Mouse (Mus musculus): ENCODE measurements at regions not wholly inside any gene's neighbourhood (a gene's known extent, or its start where the extent isn't known, plus 50 kb on each side); places are given as distances from the start of the nearest gene placed in this dataset.
A peak's percentile ranks its signal among the peaks of the same experiment; 100 is the strongest.

DNA sequence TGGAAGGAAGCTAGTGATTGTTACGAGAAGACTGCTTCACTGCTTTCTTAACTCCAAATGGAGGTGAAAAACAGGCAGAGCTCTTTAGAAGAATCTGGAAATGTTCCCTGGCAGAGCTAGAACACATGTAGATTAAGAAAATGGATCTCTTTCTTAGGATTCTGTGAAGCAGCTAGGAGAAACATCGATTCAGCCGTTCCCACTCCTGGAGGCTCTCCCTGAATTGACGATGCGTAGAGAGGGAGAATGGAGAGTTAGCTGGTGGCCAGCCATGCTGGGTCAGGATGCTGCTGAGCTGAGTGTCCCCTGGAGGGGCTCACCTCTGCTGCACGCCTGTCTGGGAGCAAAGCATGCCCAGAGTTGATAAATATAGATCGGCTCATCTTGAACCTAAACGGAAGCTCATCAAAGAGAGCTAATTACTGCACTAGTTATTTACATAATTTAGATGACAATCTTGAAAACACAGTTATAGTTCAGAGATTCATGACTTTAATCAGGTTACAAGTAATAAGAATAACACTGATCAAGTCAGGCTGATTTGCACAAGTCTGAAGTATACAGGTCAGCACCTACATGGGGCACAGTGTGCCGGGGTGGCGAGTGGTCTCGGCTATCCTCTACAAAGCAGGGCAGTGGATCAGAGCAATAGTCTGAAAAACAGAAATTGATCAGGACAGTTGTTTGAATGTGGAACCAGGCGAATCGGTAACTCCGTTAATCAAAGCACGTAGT, 273.0 kb downstream of the Rngtt start:
- intact Hi-C loops (cut with DNase I), result no loop called here
- TF ChIP-seq CTCF (IDR thresholded peaks at IDR 0.05), result no peak
- DNase-seq (ENCODE audit: extremely low spot score in 1 of 2, low spot score in 2 of 2), result no peak

DNA sequence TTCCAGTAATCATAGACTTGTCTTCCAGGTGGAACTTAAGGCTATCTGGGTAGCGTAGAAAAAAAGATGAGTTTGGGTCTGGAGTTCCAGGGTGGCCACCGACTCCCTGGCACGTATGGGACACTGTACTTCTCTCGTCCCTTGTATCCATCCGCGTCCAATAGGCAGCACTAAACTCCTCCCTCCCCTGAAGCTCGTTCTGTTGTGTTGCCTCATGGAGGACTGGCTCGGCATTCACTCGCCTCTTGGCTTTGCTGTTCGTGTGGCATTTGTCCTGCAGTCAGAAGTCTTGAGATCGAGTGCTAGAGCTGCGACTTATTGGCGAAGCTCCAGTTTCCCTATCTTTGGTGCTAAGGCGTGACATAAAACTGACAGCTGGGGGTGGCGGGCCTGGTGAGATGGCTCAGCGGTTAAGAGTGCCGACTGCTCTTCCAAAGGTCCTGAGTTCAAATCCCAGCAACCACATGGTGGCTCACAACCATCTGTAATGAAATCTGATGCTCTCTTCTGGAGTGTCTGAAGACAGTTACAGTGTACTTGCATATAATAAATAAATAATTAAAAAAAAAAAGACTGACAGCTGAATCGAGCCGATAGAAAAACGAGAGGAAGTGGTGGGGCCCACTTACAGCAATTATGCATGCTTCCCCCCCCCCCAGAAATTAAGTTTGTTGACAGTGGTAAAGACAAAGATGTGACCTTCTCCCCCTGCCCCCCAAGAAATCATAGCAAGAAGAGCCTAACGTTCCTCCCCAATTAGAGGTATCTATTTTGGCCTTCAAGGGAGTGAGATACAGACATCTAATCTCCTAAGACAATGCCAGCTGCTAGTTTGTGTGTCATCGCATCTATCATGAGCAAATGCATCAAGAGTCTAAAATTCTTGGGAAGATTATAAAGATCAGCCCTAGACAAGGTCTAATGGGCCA, 274.1 kb downstream of the Rngtt start:
- intact Hi-C loops (cut with DNase I), result no loop called here
- Histone ChIP-seq H3K27ac (no peak overlapping the region), H3K4me3 (no peak overlapping the region)
- no peak for TF ChIP-seq CTCF (IDR thresholded peaks at IDR 0.05)
- no peak for DNase-seq (ENCODE audit: extremely low spot score in 1 of 2, low spot score in 2 of 2)

More for the DNA sequence above, 273.0 kb downstream of the Rngtt start:
- Histone ChIP-seq H3K4me3 (no peak overlapping the region), H3K27ac (no peak overlapping the region)

DNA sequence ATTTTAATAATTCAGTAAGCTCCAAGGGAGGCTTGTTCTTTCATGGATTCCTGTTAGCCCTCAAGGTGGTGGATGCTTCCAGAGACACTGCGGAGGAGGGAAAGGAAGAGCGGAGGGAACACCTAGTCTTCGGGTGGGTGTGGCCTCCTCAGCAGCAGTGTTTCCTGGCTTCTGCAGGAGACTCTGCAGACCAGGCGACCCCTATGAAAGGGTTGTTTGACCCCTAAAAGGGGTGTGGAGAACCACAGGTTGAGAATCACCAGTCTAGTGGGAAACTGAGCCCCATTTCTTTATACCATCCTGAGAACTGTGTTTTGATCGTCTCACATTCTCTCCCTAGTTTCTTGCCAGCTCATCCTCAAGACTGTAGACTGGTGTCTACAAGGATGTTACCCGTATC, 275.7 kb downstream of the Rngtt start:
- Histone ChIP-seq H3K27ac (no peak overlapping the region), H3K4me3 (no peak overlapping the region)
- intact Hi-C loops (cut with DNase I), result loop anchor here (5.0 kb wide), 3 partner anchors 64 to 336 kb away; partner anchors contain the start of gene Cnr1
- no peak for DNase-seq (ENCODE audit: extremely low spot score in 1 of 2, low spot score in 2 of 2)
- TF ChIP-seq CTCF (IDR thresholded peaks at IDR 0.05), result no peak

- DNase-seq (ENCODE audit: extremely low spot score in 1 of 2, low spot score in 2 of 2), result no peak
- Histone ChIP-seq H3K4me3 (no peak overlapping the region), H3K27ac (peak overlapping the region; percentile 47)
- TF ChIP-seq CTCF (IDR thresholded peaks at IDR 0.05), result no peak
- intact Hi-C loops (cut with DNase I), result loop anchor here (5.0 kb wide), 3 partner anchors 64 to 336 kb away; partner anchors contain the start of gene Cnr1
Observed at GRCm38 (mm10) chr4:33586290-33586614, 276.1 kb downstream of the Rngtt start.

- Histone ChIP-seq H3K4me3 (peak overlapping the region; percentile 20), H3K27ac (peak overlapping the region; percentile 50)
- peak; percentile 48 for TF ChIP-seq CTCF (IDR thresholded peaks at IDR 0.05)
- peak in 1 of 2 experiments; percentile 35 for DNase-seq (ENCODE audit: extremely low spot score in 1 of 2, low spot score in 2 of 2)
- intact Hi-C loops (cut with DNase I), result loop anchor here (5.0 kb wide), 3 partner anchors 65 to 335 kb away; partner anchors contain the start of gene Cnr1
Observed at GRCm38 (mm10) chr4:33586615-33587451, 276.7 kb downstream of the Rngtt start.

DNA sequence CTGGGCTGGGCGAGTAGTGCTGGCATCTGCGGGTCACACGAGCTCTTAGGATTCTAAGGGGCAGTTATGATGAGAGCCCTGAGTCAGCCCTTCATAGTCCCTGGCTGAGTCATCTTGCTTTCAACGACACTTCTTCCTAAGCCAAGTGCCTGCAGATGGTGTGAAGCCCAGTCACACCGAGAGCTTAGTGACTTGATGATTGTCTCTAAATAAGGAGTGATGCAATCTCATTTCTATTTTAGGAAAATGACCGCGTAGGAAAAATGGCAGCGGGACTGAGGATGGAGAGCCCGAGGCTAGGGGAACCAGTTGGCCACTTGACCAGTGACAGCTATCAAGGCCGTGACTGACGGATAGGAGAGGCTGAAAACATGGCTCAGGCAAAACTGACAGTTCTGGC, 277.6 kb downstream of the Rngtt start:
- Histone ChIP-seq H3K27ac (no peak overlapping the region), H3K4me3 (no peak overlapping the region)
- intact Hi-C loops (cut with DNase I), result loop anchor here (5.0 kb wide), 3 partner anchors 65 to 335 kb away; partner anchors contain the start of gene Cnr1
- no peak for TF ChIP-seq CTCF (IDR thresholded peaks at IDR 0.05)
- DNase-seq (ENCODE audit: extremely low spot score in 1 of 2, low spot score in 2 of 2), result peak in 1 of 2 experiments; percentile 29

DNA sequence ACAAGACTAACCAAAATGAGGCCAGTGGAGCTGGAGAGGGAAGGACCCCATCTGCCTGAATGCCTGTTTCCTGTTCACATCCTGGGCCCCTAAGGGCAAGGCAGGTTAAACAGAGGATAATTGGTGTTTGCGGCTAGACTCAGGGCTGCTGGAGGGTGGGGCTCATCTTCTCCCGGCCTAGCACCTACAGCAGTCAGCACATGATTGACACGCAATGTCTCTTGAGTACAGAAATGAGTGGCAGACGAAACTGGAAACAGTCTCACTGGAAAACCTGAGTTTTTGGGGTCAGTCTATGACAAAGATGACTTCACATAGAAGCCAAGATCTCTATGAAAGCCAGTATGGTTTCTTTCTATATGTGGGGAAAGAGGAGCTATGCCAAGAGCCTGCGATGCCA, 278.0 kb downstream of the Rngtt start:
- Histone ChIP-seq H3K4me3 (no peak overlapping the region), H3K27ac (no peak overlapping the region)
- no peak for DNase-seq (ENCODE audit: extremely low spot score in 1 of 2, low spot score in 2 of 2)
- TF ChIP-seq CTCF (IDR thresholded peaks at IDR 0.05), result no peak
- intact Hi-C loops (cut with DNase I), result loop anchor here (5.0 kb wide), 3 partner anchors 66 to 334 kb away; partner anchors contain the start of gene Cnr1

DNA sequence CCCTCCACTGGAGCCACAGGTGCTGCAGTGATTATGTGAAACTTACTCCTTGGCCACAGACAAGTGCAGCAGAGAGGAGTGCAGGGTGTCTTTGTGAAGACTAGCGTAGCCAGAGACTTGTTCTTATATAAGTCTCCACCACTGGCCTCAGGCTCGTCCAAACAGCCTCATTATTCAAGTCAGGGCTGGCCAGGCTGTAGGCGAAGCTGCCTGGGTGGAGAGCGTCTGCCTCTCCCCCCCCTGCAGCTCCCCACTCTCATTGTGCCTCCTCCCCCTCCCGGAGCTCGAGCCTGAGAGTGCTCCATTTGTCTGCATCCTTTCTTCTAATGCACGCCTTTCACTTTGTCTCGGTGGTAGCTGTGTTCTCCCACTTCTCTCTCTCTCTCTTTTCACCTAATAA, 279.1 kb downstream of the Rngtt start:
- Histone ChIP-seq H3K4me3 (no peak overlapping the region), H3K27ac (no peak overlapping the region)
- no peak for DNase-seq (ENCODE audit: extremely low spot score in 1 of 2, low spot score in 2 of 2)
- no peak for TF ChIP-seq CTCF (IDR thresholded peaks at IDR 0.05)
- intact Hi-C loops (cut with DNase I), result loop anchor here (5.0 kb wide), 3 partner anchors 67 to 333 kb away; partner anchors contain the start of gene Cnr1

DNA sequence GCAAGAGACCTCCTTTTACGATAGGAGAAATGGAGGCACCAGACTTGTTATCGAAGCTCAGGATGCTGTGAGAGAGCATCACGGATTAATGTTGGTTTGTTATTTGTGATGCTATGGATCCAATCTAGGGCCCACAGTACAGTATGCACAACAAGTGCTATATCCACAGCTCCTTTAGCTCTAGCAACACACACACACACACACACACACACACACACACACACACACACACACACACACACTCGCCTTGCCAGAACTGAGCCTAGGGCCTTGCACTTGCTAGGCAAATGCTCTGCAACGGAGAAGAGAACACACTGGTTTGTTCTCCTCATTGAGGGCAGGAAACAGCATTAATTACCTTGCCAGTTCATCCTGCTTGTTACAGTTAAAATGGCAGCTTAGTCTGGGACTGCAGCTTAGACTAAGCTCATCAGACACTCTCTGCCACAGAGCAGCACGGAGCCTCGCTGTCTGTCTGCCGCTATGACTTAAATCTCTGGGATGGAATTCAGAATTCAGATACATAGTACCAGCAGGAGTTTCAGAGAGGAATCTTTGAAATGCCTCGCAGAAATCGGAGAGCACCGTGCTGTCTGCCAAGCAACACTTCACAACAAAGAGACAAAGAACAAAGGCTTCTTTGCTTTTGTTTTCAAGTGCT, 285.0 kb downstream of the Rngtt start:
- intact Hi-C loops (cut with DNase I), result no loop called here
- Histone ChIP-seq H3K4me3 (no peak overlapping the region), H3K27ac (no peak overlapping the region)
- no peak for TF ChIP-seq CTCF (IDR thresholded peaks at IDR 0.05)
- no peak for DNase-seq (ENCODE audit: extremely low spot score in 1 of 2, low spot score in 2 of 2)

GRCm38 (mm10) chr4:33595763-33596162, 285.7 kb downstream of the Rngtt start:
- no peak overlapping the region for H3K4me3 ChIP-seq
- no peak for DNase-seq (ENCODE audit: extremely low spot score in 1 of 2, low spot score in 2 of 2)
- intact Hi-C loops (cut with DNase I), result no loop called here
- no peak for TF ChIP-seq CTCF (IDR thresholded peaks at IDR 0.05)
- no peak overlapping the region for H3K27ac ChIP-seq

- H3K27ac ChIP-seq, result no peak overlapping the region
- intact Hi-C loops (cut with DNase I), result no loop called here
- no peak for TF ChIP-seq CTCF (IDR thresholded peaks at IDR 0.05)
Observed at GRCm38 (mm10) chr4:33599966-33600365, 289.9 kb downstream of the Rngtt start.

More at GRCm38 (mm10) chr4:33599966-33600365, 289.9 kb downstream of the Rngtt start:
- no peak for DNase-seq (ENCODE audit: extremely low spot score in 1 of 2, low spot score in 2 of 2)
- H3K4me3 ChIP-seq, result no peak overlapping the region

All from left cerebral cortex, adult 2 months (tissue).